In the genomic region with DNA sequence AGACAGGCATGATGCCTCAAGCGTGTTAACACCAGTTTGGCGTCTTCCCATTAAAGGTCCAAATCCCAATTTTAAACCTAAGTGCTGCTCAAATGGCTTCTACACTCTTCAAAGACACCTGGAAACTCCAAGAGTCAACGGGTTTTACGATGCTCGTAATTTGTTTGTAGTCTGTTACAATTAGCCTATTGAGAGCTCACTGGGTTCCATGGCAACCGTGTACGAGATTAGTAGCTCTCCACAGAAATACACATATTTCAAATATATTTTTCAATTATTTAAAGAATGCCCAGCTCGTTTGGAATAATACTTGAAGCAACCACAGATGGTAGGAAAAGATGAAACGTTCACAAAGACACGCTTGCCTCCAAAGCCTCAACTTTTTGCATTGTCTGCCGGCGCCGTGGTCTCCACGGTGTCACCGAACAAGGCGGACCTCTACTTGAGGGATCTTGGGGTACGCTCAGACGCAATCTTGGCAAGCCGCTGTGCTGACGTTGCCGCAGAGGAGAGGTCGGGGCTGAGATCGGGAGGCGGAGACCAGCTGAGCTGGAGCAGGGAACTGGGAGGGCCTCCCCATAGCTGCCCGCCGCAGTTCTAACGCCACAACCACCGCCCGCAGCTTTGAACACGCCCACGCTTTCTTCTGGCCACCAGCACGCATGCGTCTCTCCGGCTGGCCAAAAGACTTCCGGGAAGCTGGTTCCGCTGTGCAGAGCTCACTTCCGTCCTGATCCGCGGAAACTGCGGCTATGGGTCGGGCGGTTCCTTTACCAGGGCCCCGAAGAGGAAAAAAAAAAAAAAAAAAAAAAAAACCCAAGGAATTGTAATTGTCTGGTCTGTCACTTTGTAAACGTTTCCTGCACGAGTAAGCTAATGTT, we compare ENCODE assay signal across 8 mouse cellular contexts. TPM values are rescaled to one million over a fixed set of nuclear protein-coding genes. Genes with fewer than 3 reads are reported as not detected.
DNase-seq lines count a peak whose midpoint lies in the region; ATAC-seq lines count a peak whose summit lies in the region.

No protein-coding gene starts in this region.

- no peaks in the 10 kb centered on the region for H3K27me3 ChIP-seq in heart, embryonic 13.5 days (replicated peaks)
- 0 out of 2 replicates have a peak, but pooled peaks cover 5% of the 10 kb centered on the region for H3K27me3 ChIP-seq in liver, embryonic 12.5 days (replicated peaks)
- no peaks in the 10 kb centered on the region for H3K27me3 ChIP-seq in stomach, embryonic 15.5 days (replicated peaks)

- H3K9ac ChIP-seq in heart, embryonic 13.5 days = peak overlapping the region; percentile 97
- H3K9ac ChIP-seq in liver, embryonic 12.5 days = peak overlapping the region; percentile 97
- peak overlapping the region; percentile 6; the same call in 1 of the 2 replicates for H3K9ac ChIP-seq in stomach, embryonic 15.5 days

- 4% methylated on average over 45 of the region's 45 CpGs for WGBS in heart, embryonic 13.5 days
- WGBS in liver, embryonic 12.5 days (ENCODE audit: insufficient replicate concordance) = 5% methylated on average over 45 of the region's 45 CpGs
- 3% methylated on average over 45 of the region's 45 CpGs for WGBS in stomach, embryonic 15.5 days

- DNase-seq in CD4-positive, CD25-positive, alpha-beta regulatory T cell, adult 2 months (ENCODE audit: low read depth, low spot score) = peak; percentile 94
- DNase-seq in fat pad, adult 2 months (ENCODE audit: extremely low read depth, low read depth, low spot score) = peak; percentile 54
- DNase-seq in kidney, postnatal 10 days = peak; percentile 96
- DNase-seq in natural killer cell, adult 2 months (ENCODE audit: low spot score in 2 of 2) = peak; percentile 93 to 94

- peak overlapping the region; percentile 77 for H3K27ac ChIP-seq in brown adipose tissue, adult 24 weeks (replicated peaks; ENCODE audit: low read depth, low read length)
- H3K27ac ChIP-seq in heart, embryonic 13.5 days (replicated peaks) = peak overlapping the region; percentile 98
- peak overlapping the region; percentile 99 for H3K27ac ChIP-seq in liver, embryonic 12.5 days
- peak overlapping the region; percentile 99 for H3K27ac ChIP-seq in stomach, embryonic 15.5 days

- peak; percentile 75 for ATAC-seq in heart, embryonic 13.5 days (ENCODE audit: extremely low read depth, insufficient number of reproducible peaks, low FRiP score, low TSS enrichment)
- peak; percentile 93 for ATAC-seq in liver, embryonic 12.5 days
- peak; percentile 95 for ATAC-seq in stomach, embryonic 15.5 days (ENCODE audit: insufficient read depth, low FRiP score, low read depth)

- H3K4me2 ChIP-seq in heart, embryonic 13.5 days = peak overlapping the region; percentile 92
- H3K4me2 ChIP-seq in liver, embryonic 12.5 days = peak overlapping the region; percentile 77
- peak overlapping the region; percentile 66 for H3K4me2 ChIP-seq in stomach, embryonic 15.5 days

- H3K36me3 ChIP-seq in heart, embryonic 13.5 days = peaks cover 1% of the 10 kb centered on the region; the same call in 1 of the 2 replicates
- H3K36me3 ChIP-seq in liver, embryonic 12.5 days = peaks cover 2% of the 10 kb centered on the region; the same call in 1 of the 2 replicates
- no peaks in the 10 kb centered on the region for H3K36me3 ChIP-seq in stomach, embryonic 15.5 days

- H3K9me3 ChIP-seq in heart, embryonic 13.5 days = no peaks in the 10 kb centered on the region
- no peaks in the 10 kb centered on the region for H3K9me3 ChIP-seq in liver, embryonic 12.5 days (replicated peaks)
- H3K9me3 ChIP-seq in stomach, embryonic 15.5 days = no peaks in the 10 kb centered on the region

- peak overlapping the region; percentile 72 for H3K4me3 ChIP-seq in brown adipose tissue, adult 24 weeks (ENCODE audit: insufficient read depth, low read depth, low read length)
- H3K4me3 ChIP-seq in heart, embryonic 13.5 days = peak overlapping the region; percentile 83
- peak overlapping the region; percentile 99 for H3K4me3 ChIP-seq in liver, embryonic 12.5 days
- peak overlapping the region; percentile 97 for H3K4me3 ChIP-seq in stomach, embryonic 15.5 days (replicated peaks)

- peaks cover 5% of the 10 kb centered on the region; the same call in 1 of the 2 replicates for H3K4me1 ChIP-seq in brown adipose tissue, adult 24 weeks (ENCODE audit: control insufficient read depth, insufficient read depth, insufficient read length, low read length)
- H3K4me1 ChIP-seq in heart, embryonic 13.5 days = peaks cover 29% of the 10 kb centered on the region
- peaks cover 38% of the 10 kb centered on the region for H3K4me1 ChIP-seq in liver, embryonic 12.5 days
- H3K4me1 ChIP-seq in stomach, embryonic 15.5 days = peaks cover 6% of the 10 kb centered on the region; the same call in 1 of the 2 replicates

RNA-seq across cellular contexts. Expression of a gene that starts 1.1 kb away (rescaled TPM):
- polyA plus RNA-seq in brown adipose tissue, adult 24 weeks (2012; ENCODE audit: insufficient read depth, insufficient read length, missing spikeins) = 43.7 and 44.8 TPM in 2 replicates
- polyA plus RNA-seq in heart, embryonic 13.5 days (2015; fragmentation: Nextera tagmentation; extraction: Ambion mirVana) = 41.2 and 42.2 TPM in 2 replicates
- polyA plus RNA-seq in liver, embryonic 12.5 days (2016; fragmentation: Nextera tagmentation; extraction: Ambion mirVana) = 55.8 and 57.2 TPM in 2 replicates
- polyA plus RNA-seq in stomach, embryonic 15.5 days (2015; fragmentation: Nextera tagmentation; extraction: Ambion mirVana) = 69.0 and 72.2 TPM in 2 replicates

RNA-seq across cellular contexts. Expression of a gene that starts 50.1 kb away (rescaled TPM):
- polyA plus RNA-seq in brown adipose tissue, adult 24 weeks (2012; ENCODE audit: insufficient read depth, insufficient read length, missing spikeins) = 2.7 and 4.6 TPM in 2 replicates
- polyA plus RNA-seq in heart, embryonic 13.5 days (2015; fragmentation: Nextera tagmentation; extraction: Ambion mirVana) = 2.0 and 2.2 TPM in 2 replicates
- polyA plus RNA-seq in liver, embryonic 12.5 days (2016; fragmentation: Nextera tagmentation; extraction: Ambion mirVana) = 0.51 and 0.66 TPM in 2 replicates
- polyA plus RNA-seq in stomach, embryonic 15.5 days (2015; fragmentation: Nextera tagmentation; extraction: Ambion mirVana) = 1.3 TPM in 2 replicates

RNA-seq across cellular contexts. Expression of a gene that starts 50.2 kb away (rescaled TPM):
- not detected in 2 replicates for polyA plus RNA-seq in brown adipose tissue, adult 24 weeks (2012; ENCODE audit: insufficient read depth, insufficient read length, missing spikeins)
- not detected in 2 replicates for polyA plus RNA-seq in heart, embryonic 13.5 days (2015; fragmentation: Nextera tagmentation; extraction: Ambion mirVana)
- not detected in 2 replicates for polyA plus RNA-seq in liver, embryonic 12.5 days (2016; fragmentation: Nextera tagmentation; extraction: Ambion mirVana)
- not detected in 2 replicates for polyA plus RNA-seq in stomach, embryonic 15.5 days (2015; fragmentation: Nextera tagmentation; extraction: Ambion mirVana)

Comparison
In these comparisons a context has a peak if more than half of its experiments do, and no peak if none do; other contexts are left out.
1. Peak in every context shown above with its lines: DNase-seq, ATAC-seq, H3K4me3 ChIP-seq and H3K27ac ChIP-seq.
2. H3K9ac ChIP-seq: peak in every context shown above with its lines; median percentile 97 in heart, embryonic 13.5 days; 97 in liver, embryonic 12.5 days; 6 in stomach, embryonic 15.5 days.